Mouse (Mus musculus) CH12F3 (cell line): ENCODE results near the gene Dlx6.

ENCODE experiments used
- in situ Hi-C: fragments of 300-500 bp; cut with MboI; formaldehyde crosslinking; loops from 2 replicates; pipeline ENCODE4 v1.14.3; 2020; ENCODE audit warnings: low sequenced_read_pairs

Dlx6 gene

DNA sequence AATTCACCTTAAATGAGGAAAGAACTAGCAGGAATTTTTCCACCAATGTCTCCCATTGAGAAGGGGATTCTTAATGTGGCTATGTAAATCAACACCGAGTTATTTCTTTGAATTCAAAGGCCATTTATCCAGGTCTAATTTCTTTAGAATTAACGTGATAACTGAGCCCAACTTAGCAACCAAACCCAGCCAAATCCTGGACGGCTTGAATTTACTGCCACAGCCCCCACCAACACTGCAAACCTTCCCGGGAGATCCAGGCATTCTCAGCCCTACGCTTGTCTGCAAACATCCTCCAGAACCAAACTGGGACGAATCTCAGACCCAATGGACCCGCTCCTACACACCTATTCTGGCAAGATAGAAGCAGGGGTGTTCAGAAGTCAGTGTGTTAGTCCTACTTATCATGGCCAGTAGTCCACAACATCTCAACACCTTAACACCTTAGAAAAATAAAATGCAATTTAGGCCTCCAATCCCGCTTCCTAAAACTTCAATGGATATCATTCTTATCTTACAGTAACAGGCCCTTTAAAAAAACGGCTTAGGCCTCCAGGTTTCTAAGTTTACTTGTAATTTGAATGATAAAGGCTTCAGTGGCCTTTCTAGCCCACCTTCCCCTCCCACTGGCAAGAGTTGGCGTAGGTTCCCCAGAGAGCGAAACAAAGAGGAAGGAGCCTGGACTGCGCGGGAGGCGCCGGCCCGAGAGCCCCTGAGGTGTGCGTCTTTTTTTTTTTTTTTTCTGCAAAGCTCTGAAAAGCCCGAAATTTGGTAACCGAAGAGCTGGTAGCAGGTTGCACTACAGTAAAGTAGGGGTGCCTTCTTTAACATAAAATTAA lies 3.8 kb upstream of the Dlx6 start:
- in situ Hi-C loops = no loop called here

DNA sequence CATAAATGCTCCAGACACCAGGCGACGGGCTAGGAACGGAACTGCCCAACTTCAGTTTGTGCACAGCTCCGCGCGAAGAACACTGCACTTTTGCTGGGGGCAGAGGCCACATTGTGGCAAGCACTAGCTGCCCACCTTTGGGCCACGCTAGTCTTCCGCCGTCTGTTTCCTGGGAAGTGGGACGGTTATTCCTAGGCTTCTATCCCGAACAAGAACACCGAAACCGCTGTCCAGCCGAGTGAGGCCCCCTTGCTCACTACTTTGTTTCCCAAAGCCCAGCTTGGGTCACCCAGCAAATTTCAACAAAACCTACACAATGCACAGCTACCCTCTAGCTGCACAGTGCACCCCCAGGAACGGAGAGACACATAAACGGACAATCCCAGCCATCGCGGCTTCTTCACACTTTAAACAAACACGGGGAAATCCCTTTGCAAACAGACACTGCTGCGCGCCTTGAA lies 3.2 kb upstream of the Dlx6 start:
- in situ Hi-C loops = no loop called here

DNA sequence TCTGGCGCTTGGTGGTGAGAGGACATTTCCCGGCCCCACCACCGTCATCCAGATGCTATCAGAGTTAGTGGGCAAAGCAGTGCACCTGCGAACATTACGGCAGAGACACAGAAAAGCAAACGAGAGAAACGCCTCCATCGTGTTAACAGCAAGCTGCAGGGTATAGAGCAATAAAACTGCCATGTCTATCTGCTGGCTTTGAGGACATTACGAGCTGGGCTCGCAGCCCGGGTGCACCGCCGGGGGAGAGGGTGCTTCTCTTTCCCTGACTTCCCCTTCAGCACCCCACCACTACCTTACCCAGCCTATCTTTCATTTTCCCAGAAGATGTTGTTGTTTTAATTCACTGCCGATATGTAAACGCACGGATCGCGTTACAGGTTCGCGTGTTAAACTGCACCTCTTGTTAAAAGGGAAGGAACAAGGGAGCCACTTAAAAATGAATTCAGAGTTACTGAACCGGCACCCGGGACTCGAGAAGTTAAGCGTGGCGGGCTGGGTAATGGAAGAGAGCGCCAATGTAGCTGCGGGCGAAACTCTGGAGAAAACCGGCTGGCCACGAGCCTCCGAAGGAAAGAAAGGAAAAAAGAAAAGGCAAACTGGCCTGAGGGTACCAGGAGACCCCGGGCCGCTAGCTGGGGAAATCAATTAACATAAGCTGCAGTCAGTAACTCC lies 2.6 kb upstream of the Dlx6 start:
- in situ Hi-C loops = no loop called here

DNA sequence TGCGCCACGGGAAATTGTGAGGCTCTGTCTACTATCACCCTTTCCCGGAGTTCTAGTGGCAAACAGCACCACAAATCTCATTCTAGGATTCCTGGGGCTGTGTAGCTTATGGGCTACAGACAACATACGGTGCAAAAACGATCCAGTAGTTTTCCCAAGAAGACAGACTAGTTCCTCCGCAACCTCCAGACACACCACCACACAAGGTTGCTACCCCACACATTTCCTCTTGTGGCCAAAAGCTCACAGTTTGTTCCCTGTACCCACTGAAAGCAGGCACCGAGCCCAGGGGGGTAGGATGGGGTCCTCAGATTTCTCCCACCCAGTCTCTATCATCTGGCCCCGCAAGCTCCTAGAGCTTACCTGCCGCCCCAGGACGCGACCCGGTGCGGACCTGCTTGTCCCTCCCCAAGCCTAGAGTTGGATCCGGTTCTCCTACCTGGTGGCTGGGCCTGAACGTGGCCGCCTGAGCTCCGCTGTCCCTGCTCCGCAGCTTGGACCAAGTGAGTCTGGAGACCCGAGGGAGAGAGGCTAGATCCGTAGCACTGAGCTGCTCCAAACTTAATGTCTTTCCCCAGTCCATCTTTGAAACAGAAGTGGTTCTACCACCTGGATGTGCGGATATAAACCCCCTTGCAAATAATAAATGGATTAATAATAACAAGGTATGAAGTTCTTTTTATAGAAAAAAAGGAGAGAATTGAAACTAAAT lies 1.9 kb upstream of the Dlx6 start:
- in situ Hi-C loops = no loop called here

- in situ Hi-C loops = no loop called here
Observed at GRCm38 (mm10) chr6:6861798-6862428, 1.2 kb upstream of the Dlx6 start.

DNA sequence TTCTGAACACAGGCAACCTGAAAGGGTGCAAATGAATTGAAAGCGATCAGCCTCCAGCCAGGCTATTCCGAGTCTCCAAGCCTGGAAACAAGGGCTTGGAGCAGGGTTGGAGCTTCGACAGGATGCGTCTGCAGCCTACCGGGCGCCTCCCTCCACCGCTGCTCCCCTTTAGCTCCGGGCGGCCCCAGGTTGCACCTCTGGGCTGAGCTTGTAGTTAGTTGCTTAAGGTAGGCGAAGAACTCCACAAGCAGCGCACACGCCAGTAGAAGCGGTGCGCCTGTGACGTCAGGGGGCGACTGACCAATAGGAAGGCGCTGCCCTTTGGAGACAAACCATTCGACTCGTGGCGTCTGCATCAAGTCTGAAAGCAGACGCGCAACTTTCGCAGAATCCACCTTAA lies 523 bp upstream of the Dlx6 start:
- in situ Hi-C loops = no loop called here

- in situ Hi-C loops = no loop called here
Observed at GRCm38 (mm10) chr6:6863955-6864354, 821 bp downstream of the Dlx6 start.

DNA sequence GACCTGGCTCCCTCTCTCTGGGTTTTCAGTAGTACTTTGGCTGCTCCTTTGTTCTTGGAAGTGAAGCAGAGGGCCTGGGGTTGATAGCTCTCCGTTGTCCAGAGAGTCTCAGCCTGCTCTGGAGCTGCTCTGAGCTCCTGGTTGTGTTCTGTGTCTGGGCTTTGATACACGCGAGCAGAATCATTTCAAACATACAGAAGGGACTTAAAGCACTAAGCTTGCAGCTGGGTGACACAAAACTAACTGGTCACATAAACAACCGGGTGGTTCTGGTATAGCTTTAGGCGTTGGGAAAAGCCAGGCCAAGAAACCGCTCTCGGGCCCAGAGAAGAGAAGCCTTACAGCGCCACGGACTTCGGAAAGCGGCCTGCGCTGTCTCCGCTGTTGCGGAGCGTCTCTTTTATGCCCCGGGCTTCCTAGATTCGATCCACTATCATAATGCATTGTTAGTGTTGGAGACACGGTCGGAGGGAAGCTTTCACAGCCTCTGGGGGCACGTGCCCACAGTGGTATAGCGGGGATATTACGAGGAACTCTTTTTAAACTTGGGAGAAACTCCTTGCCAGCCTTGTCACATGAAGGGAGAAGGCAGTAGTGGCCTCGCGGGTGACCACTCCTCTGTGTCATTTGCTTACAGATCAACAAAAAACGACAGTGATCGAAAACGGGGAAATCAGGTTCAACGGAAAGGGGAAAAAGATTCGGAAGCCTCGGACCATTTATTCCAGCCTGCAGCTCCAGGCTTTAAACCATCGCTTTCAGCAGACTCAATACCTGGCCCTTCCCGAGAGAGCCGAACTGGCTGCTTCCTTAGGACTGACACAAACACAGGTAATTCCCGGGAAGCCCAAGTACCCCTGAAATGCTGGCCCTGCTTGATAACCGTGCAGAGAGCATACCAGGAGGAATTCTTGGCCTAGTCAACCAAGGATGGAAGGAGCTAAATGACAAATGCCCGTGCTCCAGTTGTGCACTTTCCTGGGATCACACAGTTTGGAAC lies 1.6 kb downstream of the Dlx6 start:
- in situ Hi-C loops = no loop called here

DNA sequence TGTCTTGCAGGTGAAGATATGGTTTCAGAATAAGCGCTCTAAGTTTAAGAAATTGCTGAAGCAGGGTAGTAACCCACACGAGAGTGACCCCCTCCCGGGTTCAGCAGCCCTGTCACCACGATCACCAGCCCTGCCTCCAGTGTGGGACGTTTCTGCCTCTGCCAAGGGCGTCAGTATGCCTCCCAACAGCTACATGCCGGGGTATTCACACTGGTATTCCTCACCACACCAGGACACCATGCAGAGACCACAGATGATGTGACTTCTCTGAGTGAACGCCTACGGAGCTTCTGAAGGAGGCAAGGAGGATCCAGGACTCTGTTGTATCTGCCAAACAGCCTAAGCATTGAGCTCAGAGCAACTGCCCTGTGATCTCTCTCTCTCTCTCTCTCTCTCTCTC lies 3.9 kb downstream of the Dlx6 start:
- in situ Hi-C loops = no loop called here

DNA sequence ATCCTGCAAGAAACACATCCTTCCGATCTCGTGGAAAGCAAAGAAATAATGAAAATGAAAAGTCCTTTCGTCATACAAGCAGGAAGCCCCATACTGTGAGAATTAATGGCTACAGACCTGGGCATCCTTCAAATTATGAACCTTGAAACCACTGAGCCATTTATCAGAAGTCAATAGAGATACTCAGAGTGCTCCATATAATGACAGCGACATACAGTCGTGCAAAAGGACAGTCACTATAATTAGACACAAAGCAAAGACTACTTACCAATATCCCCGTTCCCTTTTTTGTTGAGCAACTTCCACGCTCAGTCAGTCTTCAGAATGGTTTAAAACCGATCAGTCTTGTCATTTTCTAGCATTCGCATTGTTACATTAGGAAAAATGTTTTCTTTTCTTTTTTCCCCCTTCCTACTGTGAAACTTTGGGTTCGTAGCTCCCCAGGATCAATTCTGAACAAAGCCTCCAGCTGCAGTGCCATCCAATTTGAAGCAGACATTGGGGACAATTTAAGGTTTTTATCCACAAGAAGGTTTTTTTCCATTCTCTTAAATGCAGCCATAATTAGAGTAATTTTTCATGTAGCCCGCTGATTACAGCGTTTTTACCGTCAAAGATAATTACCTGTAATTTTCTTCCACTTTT lies 6.0 kb downstream of the Dlx6 start:
- in situ Hi-C loops = no loop called here

- in situ Hi-C loops = no loop called here
Observed at GRCm38 (mm10) chr6:6869961-6870800, 7.0 kb downstream of the Dlx6 start.

GRCm38 (mm10) chr6:6870876-6871420 lies 7.8 kb downstream of the Dlx6 start:
- in situ Hi-C loops = no loop called here

GRCm38 (mm10) chr6:6871692-6872091 lies 8.6 kb downstream of the Dlx6 start:
- in situ Hi-C loops = no loop called here

DNA sequence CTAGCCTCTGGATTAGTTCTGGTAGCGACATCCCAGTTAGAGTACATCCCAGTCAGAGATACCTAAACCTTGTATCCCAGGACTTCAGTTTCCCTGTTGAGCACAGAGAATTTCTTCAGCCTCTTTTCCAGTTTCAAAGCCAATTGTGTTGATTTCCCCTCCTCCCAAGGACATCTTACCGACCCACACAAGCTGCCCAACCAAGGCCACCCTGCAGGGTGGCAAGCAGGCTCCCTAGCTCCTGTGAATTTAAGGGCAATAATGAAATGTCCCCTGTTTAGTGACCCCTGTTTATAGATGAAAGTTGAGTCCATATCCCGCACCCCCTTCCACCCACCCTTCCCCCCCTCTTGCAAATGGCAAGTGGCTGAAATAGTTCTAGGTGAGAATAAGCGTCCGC lies 9.7 kb downstream of the Dlx6 start:
- in situ Hi-C loops = no loop called here

DNA sequence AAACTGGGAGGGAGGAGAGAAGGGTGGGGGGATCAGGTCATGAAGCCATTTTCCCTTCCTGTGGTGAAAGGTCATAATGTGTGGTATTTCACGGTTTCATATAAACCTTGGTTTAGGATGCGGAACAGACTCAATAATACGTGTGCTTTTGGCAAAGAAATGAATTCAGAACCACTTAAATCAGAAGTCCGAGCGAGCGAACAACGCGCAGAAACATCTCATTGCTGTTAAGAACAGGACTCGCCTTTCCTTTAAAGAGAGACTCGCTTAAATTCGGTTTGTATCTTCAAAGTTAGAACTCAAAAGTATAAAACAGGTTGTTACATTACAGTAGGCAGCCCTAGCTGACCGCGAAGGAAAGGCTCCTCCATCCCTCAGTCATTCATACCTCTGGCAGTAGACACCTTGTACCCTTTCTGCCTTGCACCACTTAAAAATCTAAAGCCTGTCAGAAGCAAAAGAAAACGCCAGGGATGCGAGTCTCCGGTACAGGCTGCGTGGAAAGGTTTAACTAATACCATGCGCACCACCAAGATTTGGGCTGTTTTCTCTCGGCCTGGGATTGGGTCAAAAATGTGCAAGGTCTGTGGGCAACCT lies 10.4 kb downstream of the Dlx6 start:
- in situ Hi-C loops = no loop called here

DNA sequence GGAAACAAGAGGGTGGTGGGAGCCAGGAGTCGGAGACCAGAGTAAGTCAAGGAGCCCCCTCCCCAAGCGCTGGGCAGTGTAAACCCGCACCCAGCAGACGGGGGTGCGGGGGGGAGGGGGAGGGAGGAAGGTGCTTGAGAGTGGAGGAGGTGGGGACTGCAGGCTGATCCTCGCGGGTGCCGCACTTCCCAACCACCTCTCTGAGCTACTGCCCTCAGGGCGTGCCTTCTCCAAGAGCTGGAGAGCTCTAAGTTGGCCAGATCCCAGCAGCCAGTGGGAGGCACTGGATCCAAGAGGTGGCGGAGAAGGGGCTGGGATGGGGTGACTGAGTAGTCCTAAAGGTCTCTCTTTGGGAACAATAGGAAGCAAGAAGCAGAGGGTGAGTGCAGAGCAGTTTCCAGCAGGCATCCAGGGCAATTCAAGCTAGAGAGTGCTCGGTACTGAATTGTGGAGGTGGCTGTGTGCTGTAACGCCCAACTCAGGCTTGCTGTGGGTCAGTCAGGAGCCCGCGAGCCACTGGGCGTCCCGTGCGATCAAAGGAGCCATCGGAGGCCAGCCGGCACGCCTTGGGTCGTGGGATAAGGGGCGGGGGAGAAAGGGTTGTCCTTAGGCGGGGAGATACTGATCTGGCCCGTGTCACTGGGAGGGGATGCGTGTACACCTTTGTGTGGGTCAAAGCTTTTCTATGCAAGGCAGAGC lies 11.1 kb downstream of the Dlx6 start:
- in situ Hi-C loops = no loop called here

GRCm38 (mm10) chr6:6875136-6875535 lies 12.0 kb downstream of the Dlx6 start:
- in situ Hi-C loops = loop anchor here (25.0 kb wide), 1 partner anchor 1013 kb away; no protein-coding TSS in a partner anchor
